Mouse (Mus musculus) heart, adult 9 months (tissue): ENCODE data around the gene Zdhhc19.

Experiments used
- DNase-seq, 2 experiments: peaks; one replicate each; pipeline ENCODE4 v3.0.0; 2022; ENCODE audit warnings: low spot score in 2 of 2

The Zdhhc19 gene

GRCm38 (mm10) chr16:32516006-32516962 is 20.2 kb downstream of the Zdhhc19 start:
- DNase-seq: no peak

DNA sequence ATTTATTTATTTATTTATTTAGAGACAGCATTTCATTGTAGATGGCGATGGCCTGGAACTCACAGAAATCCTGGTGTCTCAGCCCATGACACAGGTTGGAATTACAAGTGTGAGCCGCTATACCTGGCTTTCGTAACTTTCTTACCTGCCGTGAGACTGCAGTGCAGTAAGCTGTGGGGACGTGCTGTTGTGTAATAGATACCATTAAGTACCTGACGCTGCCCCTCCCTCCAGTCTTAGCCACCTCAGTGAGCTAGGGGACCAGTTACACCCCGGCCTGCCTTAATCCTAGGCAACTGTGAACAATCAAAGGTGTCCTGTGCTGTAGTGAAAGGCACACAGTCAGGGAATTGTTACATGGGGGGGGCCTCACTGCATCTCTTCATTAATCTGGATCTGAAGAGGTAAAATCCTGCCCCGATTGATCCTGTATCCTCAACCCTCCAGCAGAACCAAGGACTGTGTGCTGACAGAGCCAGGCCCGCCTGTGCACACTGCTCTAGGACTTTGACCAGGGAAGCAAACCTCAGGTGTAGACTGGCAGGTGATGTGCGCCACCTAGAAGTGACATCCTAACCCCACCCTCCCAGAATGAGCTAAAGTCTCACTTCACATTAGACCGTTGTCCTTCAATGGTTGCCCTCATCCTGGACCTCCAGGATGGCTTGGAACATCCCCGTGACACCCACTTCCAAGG is 21.9 kb downstream of the Zdhhc19 start:
- no peak for DNase-seq

DNA sequence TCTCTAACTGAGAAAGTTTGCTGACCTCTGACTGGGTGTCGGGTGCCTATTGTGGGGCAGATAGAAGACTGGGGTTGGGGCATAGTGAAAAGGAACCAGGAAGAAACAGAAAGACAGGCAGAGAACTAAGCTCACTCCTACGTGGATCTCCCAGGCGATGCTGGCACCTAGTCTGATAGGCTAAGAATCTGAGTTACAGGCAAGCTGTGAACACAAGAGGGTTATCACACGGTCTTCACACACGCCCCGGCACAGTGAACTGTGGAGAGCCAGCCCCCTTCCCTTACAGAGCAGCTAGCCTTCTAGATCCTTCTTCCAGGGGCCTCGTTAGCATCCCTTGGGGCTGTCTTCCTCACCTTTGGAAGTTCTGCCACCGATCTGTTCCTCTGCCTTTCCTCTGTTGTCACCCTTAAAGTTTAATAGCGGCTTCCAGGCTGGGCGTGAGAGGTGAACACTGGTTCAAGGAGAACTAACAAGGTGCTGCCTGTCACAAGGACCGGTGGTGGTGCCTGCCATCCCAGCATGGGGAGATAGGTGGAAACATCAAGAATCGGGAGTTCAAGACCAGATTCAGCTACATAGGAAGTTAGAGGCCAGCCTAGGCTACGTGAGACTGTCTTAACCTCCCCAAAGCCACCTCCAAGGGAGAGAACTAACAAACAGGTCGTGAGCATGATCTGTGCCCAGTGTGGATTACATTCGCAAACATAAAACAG is 23.7 kb downstream of the Zdhhc19 start:
- no peak for DNase-seq

DNA sequence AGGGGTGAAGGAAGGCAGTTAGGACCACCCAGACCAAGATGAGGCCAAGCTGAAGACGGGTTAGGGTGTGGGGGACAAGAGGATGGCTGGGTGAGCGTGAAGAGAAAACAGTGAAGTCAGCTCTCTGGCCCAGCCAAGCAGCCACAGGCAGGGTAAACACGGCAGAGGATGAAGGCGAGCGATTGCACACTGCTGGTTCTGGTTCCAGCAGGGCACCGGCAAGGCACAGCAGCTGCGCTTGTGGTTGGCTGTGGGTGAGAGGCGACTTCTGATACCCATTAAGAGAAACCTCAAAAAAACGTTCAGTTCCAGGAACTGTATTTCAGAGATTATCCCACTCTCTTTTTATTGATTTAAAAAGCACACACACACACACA is 24.3 kb downstream of the Zdhhc19 start:
- no peak for DNase-seq

DNA sequence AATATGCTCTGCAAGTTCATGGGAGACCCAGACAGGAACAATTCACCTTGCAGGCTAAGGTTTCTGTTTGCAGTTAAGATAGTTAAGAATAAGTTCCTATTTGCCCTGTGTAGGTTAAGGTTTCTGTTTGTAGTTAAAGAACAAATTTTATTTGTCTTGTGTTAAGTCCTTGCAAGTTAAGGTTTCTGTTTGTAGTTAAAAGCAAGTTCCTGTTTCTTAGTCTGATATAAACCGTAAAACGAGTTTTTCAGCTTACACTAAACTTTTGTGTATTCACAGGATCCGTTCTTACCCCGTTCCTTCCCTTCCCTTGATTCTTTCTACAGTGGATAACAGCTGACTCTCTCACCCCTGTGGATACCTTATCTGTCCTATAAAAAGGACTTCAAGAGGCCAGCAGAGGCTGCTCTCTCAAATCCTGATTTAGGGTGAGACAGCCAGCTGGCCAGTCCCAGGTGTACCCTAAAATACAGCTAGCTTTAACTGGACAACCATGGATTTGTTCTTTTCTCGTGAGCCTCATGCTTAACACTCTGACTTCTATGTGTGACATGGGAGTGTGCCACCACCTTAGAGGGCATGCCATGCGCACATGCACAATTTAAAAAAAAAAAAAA is 26.6 kb downstream of the Zdhhc19 start:
- DNase-seq: peak in 1 of 2 experiments; percentile 19

DNA sequence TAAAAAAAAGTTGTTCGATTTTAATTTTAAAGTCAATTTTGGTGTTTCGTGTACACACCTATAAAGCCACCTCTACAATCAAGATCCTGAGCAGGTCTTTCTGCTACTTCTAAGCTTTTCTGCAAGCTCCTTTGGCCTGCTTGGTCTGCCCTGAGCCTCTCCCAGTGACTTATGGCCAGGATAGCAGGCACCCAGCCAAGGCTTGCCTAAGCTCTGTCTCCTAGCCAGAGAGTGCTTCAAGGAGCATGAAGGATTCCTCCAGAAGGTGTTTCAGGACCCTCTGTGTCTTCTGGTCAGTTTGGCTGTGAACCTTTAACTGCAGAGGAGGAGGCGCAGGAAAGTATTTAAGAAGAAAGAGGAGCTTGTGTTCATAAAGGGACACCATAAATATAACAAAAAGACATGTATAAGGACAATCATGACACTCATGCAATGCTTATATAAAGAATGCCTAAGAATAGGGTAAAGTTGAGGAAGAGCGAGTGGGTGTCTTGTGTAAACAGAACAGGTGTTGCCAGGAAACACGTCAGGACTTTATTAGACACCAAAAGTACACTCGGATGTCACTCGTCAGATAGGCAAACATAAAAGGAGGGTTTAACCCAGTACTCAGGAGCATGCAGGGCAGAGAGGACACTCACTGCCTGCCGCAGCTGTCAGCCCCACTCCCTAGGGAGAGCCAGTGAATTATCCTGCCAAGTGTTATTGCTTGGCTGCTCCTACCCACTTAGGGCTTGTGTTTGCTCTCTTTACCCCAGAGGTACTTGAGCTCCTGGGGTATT is 27.6 kb downstream of the Zdhhc19 start:
- DNase-seq: peak; percentile 59 to 63

DNA sequence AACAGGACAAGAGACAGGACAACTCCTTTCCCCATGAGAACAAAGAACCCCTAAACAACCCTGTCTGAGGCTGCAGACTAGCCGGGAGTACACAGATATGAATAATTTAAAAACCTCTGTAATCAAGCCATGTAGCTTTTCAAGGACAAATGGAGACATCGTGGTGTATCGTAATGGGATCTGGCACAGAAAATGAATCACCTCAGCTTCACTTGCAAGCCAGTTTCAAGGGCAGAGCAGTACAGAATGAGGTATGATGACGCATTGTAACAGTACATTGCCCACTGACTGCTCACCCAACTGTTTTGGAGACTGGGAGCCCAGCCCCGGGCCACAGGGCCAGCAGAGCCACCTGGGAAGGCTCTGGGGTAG is 28.2 kb downstream of the Zdhhc19 start:
- peak in 1 of 2 experiments; percentile 31 for DNase-seq

GRCm38 (mm10) chr16:32526906-32527305 is 30.8 kb downstream of the Zdhhc19 start:
- peak; percentile 55 to 65 for DNase-seq

GRCm38 (mm10) chr16:32532878-32533826 is 37.1 kb downstream of the Zdhhc19 start:
- DNase-seq: peak in 1 of 2 experiments; percentile 15

- DNase-seq: peak; percentile 34 to 38
Measured at GRCm38 (mm10) chr16:32535157-32535751, 39.2 kb downstream of the Zdhhc19 start.

DNA sequence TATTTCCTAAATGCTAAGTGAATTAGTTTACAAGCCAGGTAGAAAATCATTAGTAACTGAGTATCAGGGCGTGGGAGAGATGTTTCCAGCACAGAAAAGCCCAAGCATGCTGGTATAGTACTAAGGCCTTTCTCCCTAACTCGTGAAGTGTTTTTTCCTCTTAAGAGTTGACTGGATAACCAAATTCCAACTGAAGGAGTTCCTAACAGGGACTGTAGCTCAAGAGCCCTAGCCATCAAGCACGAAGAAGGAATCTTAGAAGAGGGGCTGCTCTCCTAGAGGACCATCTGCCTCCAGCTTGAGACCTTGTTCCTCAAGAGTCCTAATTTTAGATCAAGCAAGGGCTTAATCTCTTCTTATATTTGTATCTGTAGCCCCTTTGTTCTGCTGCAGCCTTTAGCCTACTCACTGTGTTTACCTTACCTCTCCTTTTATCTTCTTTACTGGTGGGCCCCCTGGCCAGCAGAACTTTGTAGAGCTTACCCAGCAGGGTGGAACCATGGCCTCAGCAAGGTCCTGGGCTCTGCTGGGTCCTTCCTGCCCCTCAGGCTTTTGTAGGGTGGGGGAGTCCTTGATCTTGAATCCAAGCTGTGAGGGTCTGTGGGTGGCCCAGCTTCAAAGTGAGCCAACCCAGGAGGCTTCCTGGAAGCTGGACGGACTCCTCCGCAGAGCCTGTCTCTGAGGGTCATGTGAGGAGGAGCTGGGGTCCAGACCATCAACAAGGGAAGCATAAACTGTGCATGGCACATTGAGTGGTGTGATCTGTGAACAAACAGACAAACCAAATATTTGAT is 42.0 kb downstream of the Zdhhc19 start:
- DNase-seq: no peak

- no peak for DNase-seq
Measured at GRCm38 (mm10) chr16:32538761-32539255, 42.7 kb downstream of the Zdhhc19 start.

- no peak for DNase-seq
Measured at GRCm38 (mm10) chr16:32541338-32542179, 45.5 kb downstream of the Zdhhc19 start.

DNA sequence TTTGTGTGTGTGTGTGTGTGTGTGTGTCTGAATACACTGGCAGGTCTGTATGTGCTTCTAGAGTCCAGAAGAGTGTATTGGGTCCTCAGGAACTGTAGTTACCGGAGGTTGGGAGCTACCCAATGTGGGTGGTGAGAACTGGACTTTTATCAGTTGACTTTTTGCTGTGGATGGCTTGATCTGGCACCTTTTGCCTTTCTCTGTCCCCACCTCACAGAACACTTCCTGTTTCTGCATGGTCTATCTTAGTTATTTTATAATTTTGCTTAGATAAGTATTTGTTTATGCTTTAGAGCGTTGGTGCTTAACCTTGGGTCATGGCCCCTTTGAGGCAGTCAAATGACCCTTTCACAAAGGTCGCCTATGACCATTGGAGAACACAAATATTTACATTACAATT is 47.4 kb downstream of the Zdhhc19 start:
- DNase-seq: no peak

DNA sequence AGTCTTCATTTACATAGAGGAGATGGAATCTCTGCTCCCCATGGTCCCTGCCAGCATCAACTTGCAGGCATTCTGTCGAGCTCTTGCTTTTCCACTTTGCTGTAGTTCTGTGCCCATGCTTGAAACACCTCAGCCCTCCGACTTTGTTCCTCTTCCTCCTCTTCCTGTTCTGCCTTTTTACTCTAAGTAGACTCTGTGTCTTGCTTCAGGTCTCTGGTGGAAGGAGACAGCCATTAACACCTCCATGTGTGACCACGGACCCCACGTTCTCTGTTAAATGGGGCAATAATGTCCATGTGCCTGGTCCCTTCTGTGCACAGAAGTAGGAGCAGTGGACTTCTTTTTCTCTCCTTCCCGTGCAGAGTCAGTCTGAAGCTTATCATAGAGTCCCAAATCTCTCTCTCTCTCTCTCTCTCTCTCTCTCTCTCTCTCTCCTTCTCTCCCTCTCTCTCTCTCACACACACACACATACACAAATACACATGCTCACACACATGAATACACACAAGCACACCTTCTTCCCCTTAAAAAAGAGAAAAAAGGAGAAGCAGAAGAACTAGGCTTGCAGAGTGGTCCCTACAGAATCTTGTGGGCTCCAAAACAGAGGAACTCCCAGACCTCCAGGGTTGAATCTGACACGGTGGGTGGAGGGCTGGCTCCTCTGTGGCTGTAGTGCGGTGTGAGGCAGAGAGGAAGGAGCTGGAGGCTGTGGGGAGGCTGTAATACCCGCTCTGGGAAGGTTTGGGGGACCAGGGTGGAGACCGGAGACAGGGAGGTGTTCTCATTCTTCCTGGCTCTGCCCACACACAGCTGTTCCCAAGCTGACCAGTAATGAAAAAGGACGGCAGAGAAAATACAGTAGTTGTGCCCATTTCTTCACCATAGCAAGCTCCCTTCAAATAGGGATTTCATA is 51.3 kb downstream of the Zdhhc19 start:
- no peak for DNase-seq

DNA sequence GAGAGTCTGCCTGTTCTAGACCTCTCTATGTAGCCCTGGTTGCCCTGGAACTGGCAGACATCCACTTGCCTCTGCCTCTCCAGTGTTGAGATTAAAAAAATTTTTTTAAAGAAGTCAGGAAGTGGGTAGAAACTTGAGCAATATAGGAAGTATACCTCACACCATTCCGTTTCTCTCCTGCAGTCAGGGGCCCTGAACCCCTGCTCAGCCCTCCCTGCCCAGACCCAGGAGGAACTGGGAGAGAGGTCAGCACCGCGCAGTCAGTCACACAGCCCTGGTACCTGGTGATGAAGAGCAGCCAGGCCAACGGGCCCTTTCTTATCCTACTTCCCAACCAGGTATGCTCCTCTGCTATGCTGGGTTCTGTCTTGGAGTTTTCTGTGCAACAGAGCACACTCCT is 54.0 kb downstream of the Zdhhc19 start:
- no peak for DNase-seq
